Mouse (Mus musculus) C3H10T1/2 (cell line): ENCODE measurements around the gene March2. TPM values are rescaled to one million over a fixed set of nuclear protein-coding genes. Genes with fewer than 3 reads are reported as not detected.

Experiments
- polyA plus RNA-seq, 2 experiments: library from polyadenylated mRNA; unstranded; fragments of >200 nt; fragmentation: generic; extraction: Trizol; gene quantifications; one replicate each; pipeline ENCODE4 v1.2.1; 2012; ENCODE audit warnings: missing spikeins in 2 of 2

Gene March2
- 10 to 100 TPM; 40.8 to 81.8 TPM for polyA plus RNA-seq

GRCm38 (mm10) chr17:33718384-33718881, at the start of gene March2:
Gene March2, minus strand, starts transcription at chr17:33718670.

DNA sequence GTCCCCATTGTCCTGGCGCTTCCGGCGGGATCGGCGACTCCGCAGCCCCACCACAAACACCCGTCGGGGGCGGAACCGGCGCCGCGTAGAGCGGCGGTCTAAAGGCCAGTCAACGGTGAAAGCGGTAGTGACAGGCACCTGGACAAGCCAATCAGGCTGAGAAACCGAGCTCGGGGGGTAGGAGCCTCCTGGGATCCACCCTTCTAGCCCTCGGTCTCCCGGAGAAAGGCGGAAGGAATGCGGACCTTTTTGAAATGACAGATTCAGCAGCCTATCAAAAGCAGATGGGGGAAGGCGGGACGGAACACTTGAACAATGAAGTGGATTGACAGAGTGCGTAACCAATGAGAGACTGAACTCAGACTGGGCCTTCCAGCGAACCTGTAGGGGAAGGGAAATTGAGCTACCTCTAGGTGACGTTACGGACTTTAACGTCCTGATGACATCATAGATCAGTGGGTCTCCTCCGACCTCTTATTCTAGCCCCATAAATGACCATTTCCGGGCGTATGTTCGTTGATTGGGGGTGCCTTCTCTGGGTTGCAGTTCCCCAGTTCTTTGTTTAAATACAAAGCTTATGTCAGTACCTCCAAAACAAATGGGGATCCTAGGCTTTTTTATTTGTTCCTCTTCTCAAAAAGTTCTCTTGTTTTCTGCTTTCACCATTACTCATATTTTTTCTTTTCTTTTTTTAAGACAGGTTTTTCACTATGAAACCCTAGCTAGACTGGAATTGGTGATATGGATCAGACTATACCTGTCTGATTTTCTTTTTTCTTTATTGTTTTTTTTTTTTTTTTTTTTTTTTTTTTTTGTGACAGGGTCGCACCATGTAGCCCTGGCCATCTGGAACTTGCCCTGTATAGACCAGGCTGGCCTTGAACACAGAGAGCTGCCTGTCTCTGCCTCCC, 42.0 kb upstream of the March2 start, which contains the start of gene Rab11b:
TSS of gene Rab11b (minus strand) at position 276 of the 911 bp plus-strand sequence.

GRCm38 (mm10) chr17:33686760-33687159, 31.7 kb downstream of the March2 start, which contains the start of gene Hnrnpm:
Gene Hnrnpm, minus strand, starts transcription at chr17:33686860.

GRCm38 (mm10) chr17:33637516-33638276, 80.8 kb downstream of the March2 start, which contains the start of gene Pram1:
Gene Pram1, plus strand, starts transcription at chr17:33638056.

Other genes with a start within 250 kb of the March2 start
- 10 to 100 TPM in 1 of 2 experiments, 1 to 10 TPM in 1; 6.6 to 31.9 TPM for gene Adamts10, start 194.5 kb downstream of the March2 start, polyA plus RNA-seq
- gene Myo1f, start 163.0 kb downstream of the March2 start, polyA plus RNA-seq, result under 1 TPM in 1 of 2 experiments, not detected in 1; 0.01 TPM
- gene Zfp414, start 89.6 kb downstream of the March2 start, polyA plus RNA-seq, result 10 to 100 TPM; 57.0 to 81.0 TPM
- gene Pram1, start 80.6 kb downstream of the March2 start, polyA plus RNA-seq, result 1 to 10 TPM in 1 of 2 experiments, not detected in 1; 1.1 TPM
- 100 to 1,000 TPM in 1 of 2 experiments, 10 to 100 TPM in 1; 27.5 to 115 TPM for gene Hnrnpm, start 31.8 kb downstream of the March2 start, polyA plus RNA-seq
- gene Rab11b, start 41.9 kb upstream of the March2 start, polyA plus RNA-seq, result 100 to 1,000 TPM in 1 of 2 experiments, 10 to 100 TPM in 1; 96.4 to 219 TPM
- 100 to 1,000 TPM in 1 of 2 experiments, 10 to 100 TPM in 1; 32.8 to 266 TPM for gene Angptl4, start 63.2 kb upstream of the March2 start, polyA plus RNA-seq
- gene Kank3, start 91.8 kb upstream of the March2 start, polyA plus RNA-seq, result 1 to 10 TPM; 1.0 to 4.9 TPM
- over 10,000 TPM; 10,760 to 16,218 TPM for gene Rps28, start 105.9 kb upstream of the March2 start, polyA plus RNA-seq
- gene Ndufa7, start 105.9 kb upstream of the March2 start, polyA plus RNA-seq, result 100 to 1,000 TPM; 479 to 931 TPM
- gene Cd320, start 124.4 kb upstream of the March2 start, polyA plus RNA-seq, result 100 to 1,000 TPM in 1 of 2 experiments, 10 to 100 TPM in 1; 81.6 to 103 TPM
- gene Gm7029, start 155.2 kb upstream of the March2 start, polyA plus RNA-seq, result not detected
- gene Kifc1, start 172.0 kb upstream of the March2 start, polyA plus RNA-seq, result 10 to 100 TPM; 39.2 to 77.3 TPM
- gene Platr17, start 186.5 kb upstream of the March2 start, polyA plus RNA-seq, result under 1 TPM in 1 of 2 experiments, not detected in 1; 0.06 TPM
- 10 to 100 TPM; 13.4 to 31.0 TPM for gene Daxx, start 190.7 kb upstream of the March2 start, polyA plus RNA-seq
- gene Tapbp, start 197.2 kb upstream of the March2 start, polyA plus RNA-seq, result 100 to 1,000 TPM in 1 of 2 experiments, 10 to 100 TPM in 1; 39.2 to 255 TPM
- 10 to 100 TPM; 20.9 to 42.1 TPM for gene Zbtb22, start 197.2 kb upstream of the March2 start, polyA plus RNA-seq
- gene Rgl2, start 210.9 kb upstream of the March2 start, polyA plus RNA-seq, result 10 to 100 TPM; 19.9 to 40.0 TPM
- 100 to 1,000 TPM; 122 to 253 TPM for gene Pfdn6, start 221.7 kb upstream of the March2 start, polyA plus RNA-seq
- 10 to 100 TPM; 25.4 to 28.0 TPM for gene Wdr46, start 222.0 kb upstream of the March2 start, polyA plus RNA-seq
- 1 to 10 TPM in 1 of 2 experiments, under 1 TPM in 1; 0.66 to 1.2 TPM for gene B3galt4, start 232.8 kb upstream of the March2 start, polyA plus RNA-seq
- 10 to 100 TPM; 20.0 to 36.5 TPM for gene Vps52, start 237.1 kb upstream of the March2 start, polyA plus RNA-seq
- gene Rps18, start 237.3 kb upstream of the March2 start, polyA plus RNA-seq, result 100 to 1,000 TPM; 437 to 511 TPM